Mouse (Mus musculus) adrenal gland, postnatal 36 days (tissue): ENCODE data around the gene Abhd8. TPM values are rescaled to one million over a fixed set of nuclear protein-coding genes. Genes with fewer than 3 reads are reported as not detected.
"Not testable (repeated sequence)": the region's sequence is repeated elsewhere in the genome, so short reads cannot be mapped to it uniquely, and the experiment has no call there.

Source experiments
- DNase-seq, 2 experiments: peaks; one replicate each; pipeline ENCODE4 v3.0.0; 2021; ENCODE audit warnings: mixed read lengths in 1 of 2
- total RNA-seq, 2 experiments: library from RNA; stranded (reverse); gene quantifications; 2 replicates each; pipeline ENCODE4 v1.2.3; 2021

Gene Abhd8
- total RNA-seq, 2 experiments from 2014 or later = 56.6 to 81.2 TPM

GRCm38 (mm10) chr8:71461152-71461840, 2.2 kb downstream of the Abhd8 start:
- DNase-seq = no peak

GRCm38 (mm10) chr8:71460716-71461115, 2.7 kb downstream of the Abhd8 start:
- DNase-seq = peak in 1 of 2 experiments; percentile 56

GRCm38 (mm10) chr8:71457659-71458270, 5.7 kb downstream of the Abhd8 start:
- DNase-seq = no peak

GRCm38 (mm10) chr8:71456906-71457305, 6.5 kb downstream of the Abhd8 start:
- no peak for DNase-seq

- DNase-seq = no peak
Observed at GRCm38 (mm10) chr8:71454668-71455067, 8.8 kb downstream of the Abhd8 start.

- DNase-seq = no peak
Observed at GRCm38 (mm10) chr8:71452669-71453068, 10.8 kb downstream of the Abhd8 start.

GRCm38 (mm10) chr8:71451777-71452176, 11.7 kb downstream of the Abhd8 start:
- DNase-seq = no peak

GRCm38 (mm10) chr8:71451337-71451736, 12.1 kb downstream of the Abhd8 start:
- no peak for DNase-seq

GRCm38 (mm10) chr8:71445096-71445495, 18.4 kb downstream of the Abhd8 start:
- DNase-seq = no peak

GRCm38 (mm10) chr8:71441404-71441803, 22.1 kb downstream of the Abhd8 start:
- DNase-seq = peak; percentile 54 to 55

- no peak for DNase-seq
Observed at GRCm38 (mm10) chr8:71437041-71437440, 26.4 kb downstream of the Abhd8 start.

- not testable (repeated sequence) for DNase-seq
Observed at GRCm38 (mm10) chr8:71432935-71433334, 30.5 kb downstream of the Abhd8 start.

GRCm38 (mm10) chr8:71422121-71422520, 41.3 kb downstream of the Abhd8 start:
- DNase-seq = no peak

- DNase-seq = no peak
Observed at GRCm38 (mm10) chr8:71411535-71412273, 51.8 kb downstream of the Abhd8 start.

GRCm38 (mm10) chr8:71408231-71408630, 55.2 kb downstream of the Abhd8 start:
- no peak for DNase-seq

GRCm38 (mm10) chr8:71407441-71407840, 56.0 kb downstream of the Abhd8 start:
- DNase-seq = no peak

Other genes starting within 250 kb of the Abhd8 start
- gene Myo9b, start 190.9 kb downstream of the Abhd8 start, total RNA-seq = 10 to 100 TPM; 32.0 to 41.0 TPM
- 10 to 100 TPM; 13.5 to 16.5 TPM for gene Haus8, start 190.7 kb downstream of the Abhd8 start, total RNA-seq
- gene Use1, start 96.8 kb downstream of the Abhd8 start, total RNA-seq = 100 to 1,000 TPM; 192 to 200 TPM
- gene Ocel1, start 92.4 kb downstream of the Abhd8 start, total RNA-seq = 10 to 100 TPM; 16.6 to 22.1 TPM
- gene Nr2f6, start 81.7 kb downstream of the Abhd8 start, total RNA-seq = 10 to 100 TPM; 69.8 to 71.8 TPM
- 10 to 100 TPM; 12.7 to 20.6 TPM for gene Ushbp1, start 67.9 kb downstream of the Abhd8 start, total RNA-seq
- 100 to 1,000 TPM in 1 of 2 experiments, 10 to 100 TPM in 1; 90.6 to 102 TPM for gene Babam1, start 66.8 kb downstream of the Abhd8 start, total RNA-seq
- 1 to 10 TPM; 1.1 to 1.4 TPM for gene Ankle1, start 57.6 kb downstream of the Abhd8 start, total RNA-seq
- 100 to 1,000 TPM in 1 of 2 experiments, 10 to 100 TPM in 1; 91.9 to 111 TPM for gene Mrpl34, start 1.3 kb upstream of the Abhd8 start, total RNA-seq
- 10 to 100 TPM; 57.7 to 62.3 TPM for gene Dda1, start 5.5 kb upstream of the Abhd8 start, total RNA-seq
- gene Ano8, start 22.3 kb upstream of the Abhd8 start, total RNA-seq = 10 to 100 TPM; 14.0 to 15.1 TPM
- 10 to 100 TPM; 22.5 to 23.1 TPM for gene Gtpbp3, start 24.4 kb upstream of the Abhd8 start, total RNA-seq
- 100 to 1,000 TPM; 200 to 203 TPM for gene Plvap, start 48.1 kb upstream of the Abhd8 start, total RNA-seq
- not detected for gene Ccdc194, start 62.1 kb upstream of the Abhd8 start, total RNA-seq
- gene Bst2, start 73.8 kb upstream of the Abhd8 start, total RNA-seq = 10 to 100 TPM; 65.6 to 87.4 TPM
- 10 to 100 TPM; 65.8 to 78.6 TPM for gene Mvb12a, start 79.3 kb upstream of the Abhd8 start, total RNA-seq
- gene Tmem221, start 95.2 kb upstream of the Abhd8 start, total RNA-seq = 1 to 10 TPM; 3.5 to 7.7 TPM
- 1 to 10 TPM in 1 of 2 experiments, under 1 TPM in 1; 0.73 to 1.7 TPM for gene Nxnl1, start 102.9 kb upstream of the Abhd8 start, total RNA-seq
- gene Slc27a1, start 105.2 kb upstream of the Abhd8 start, total RNA-seq = 100 to 1,000 TPM; 177 to 245 TPM
- 100 to 1,000 TPM; 137 to 165 TPM for gene Pgls, start 128.5 kb upstream of the Abhd8 start, total RNA-seq
- 1 to 10 TPM; 1.8 to 3.7 TPM for gene Fam129c, start 134.0 kb upstream of the Abhd8 start, total RNA-seq
- gene Colgalt1, start 147.3 kb upstream of the Abhd8 start, total RNA-seq = 10 to 100 TPM; 57.4 to 61.8 TPM
- gene Unc13a, start 208.1 kb upstream of the Abhd8 start, total RNA-seq = 1 to 10 TPM; 4.6 to 7.3 TPM
- gene Jak3, start 212.6 kb upstream of the Abhd8 start, total RNA-seq = 10 to 100 TPM; 11.3 to 13.0 TPM
- gene Insl3, start 225.6 kb upstream of the Abhd8 start, total RNA-seq = 1 to 10 TPM; 4.0 to 4.7 TPM
- 1 to 10 TPM; 4.0 to 4.5 TPM for gene B3gnt3, start 238.1 kb upstream of the Abhd8 start, total RNA-seq